Mouse (Mus musculus): ENCODE measurements around the gene Hip1. TPM values are rescaled to one million over a fixed set of nuclear protein-coding genes. Genes with fewer than 3 reads are reported as not detected.
"Not testable (repeated sequence)": the region's sequence is repeated elsewhere in the genome, so short reads cannot be mapped to it uniquely, and the experiment has no call there.

The Hip1 gene
- polyA plus RNA-seq, 1 experiment from 2014 or later: 38.2 TPM

DNA sequence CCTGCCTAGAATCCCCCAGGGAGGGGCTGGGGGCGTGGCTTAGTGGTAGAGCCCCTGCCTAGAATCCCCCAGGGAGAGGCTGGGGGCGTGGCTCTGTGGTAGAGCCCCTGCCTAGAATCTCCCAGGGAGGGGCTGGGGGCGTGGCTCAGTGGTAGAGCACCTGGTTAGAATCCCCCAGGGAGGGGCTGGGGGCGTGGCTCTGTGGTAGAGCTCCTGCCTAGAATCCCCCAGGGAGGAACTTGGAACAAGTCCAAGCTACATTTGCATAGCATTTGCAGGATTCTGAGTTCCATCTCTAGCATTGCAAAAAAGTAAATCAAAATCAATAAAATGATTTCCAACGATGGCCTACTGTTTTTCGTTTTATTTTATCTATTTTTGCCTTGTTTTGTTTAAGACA lies 61.1 kb downstream of the Hip1 start:
- H3K9ac ChIP-seq; ATAC-seq (replicated peaks); H3K4me3 ChIP-seq; H3K9me3 ChIP-seq; H3K27me3 ChIP-seq (replicated peaks); H3K27ac ChIP-seq; H3K4me2 ChIP-seq; H3K36me3 ChIP-seq (replicated peaks): not testable (repeated sequence)
- WGBS: 90% methylated on average over 6 of the region's 6 CpGs
- H3K4me1 ChIP-seq: peaks cover 28% of the 10 kb centered on the region

DNA sequence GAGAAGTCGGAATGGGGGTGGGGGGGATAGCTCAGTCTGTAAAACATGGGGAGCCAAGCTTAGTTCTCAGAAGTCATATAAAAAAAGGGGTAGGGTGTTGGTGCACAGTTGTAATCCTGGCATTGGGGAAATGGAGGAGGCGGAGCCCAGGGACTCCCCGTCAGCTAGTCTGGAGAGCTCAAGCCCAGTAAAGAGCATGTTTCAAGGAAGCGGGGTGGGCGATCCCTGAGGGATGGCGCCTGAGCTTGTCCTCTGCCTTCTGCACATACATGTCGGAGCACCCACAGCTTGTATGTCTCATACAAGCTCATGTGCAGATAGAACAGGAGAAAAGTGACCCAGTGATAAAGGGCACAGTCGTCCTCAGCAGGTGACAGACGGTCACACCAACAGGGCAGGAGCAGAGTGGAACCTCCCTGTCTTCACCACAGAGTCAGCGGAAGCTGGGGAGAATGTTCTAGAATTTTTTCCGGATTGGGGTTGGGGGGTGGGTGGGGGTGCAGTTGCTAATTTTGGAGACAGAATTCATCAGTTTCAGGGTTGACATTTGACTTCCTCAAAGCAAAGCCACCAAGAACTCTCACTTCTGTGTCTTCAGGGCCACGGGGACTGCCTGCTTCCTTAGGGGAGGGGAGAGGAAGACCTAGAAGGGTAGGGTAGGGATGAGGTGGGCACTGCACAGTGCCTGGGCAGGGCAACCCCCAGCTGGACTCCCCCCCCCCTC lies 65.9 kb downstream of the Hip1 start:
- H3K36me3 ChIP-seq (replicated peaks): no peaks in the 10 kb centered on the region
- WGBS: 90% methylated on average over 12 of the region's 12 CpGs
- no peaks in the 10 kb centered on the region for H3K4me1 ChIP-seq
- ATAC-seq (replicated peaks): no peak
- H3K4me3 ChIP-seq: no peak overlapping the region
- H3K9me3 ChIP-seq: no peaks in the 10 kb centered on the region
- H3K27ac ChIP-seq: no peak overlapping the region
- no peaks in the 10 kb centered on the region for H3K27me3 ChIP-seq (replicated peaks)
- no peak overlapping the region for H3K4me2 ChIP-seq
- H3K9ac ChIP-seq: no peak overlapping the region

DNA sequence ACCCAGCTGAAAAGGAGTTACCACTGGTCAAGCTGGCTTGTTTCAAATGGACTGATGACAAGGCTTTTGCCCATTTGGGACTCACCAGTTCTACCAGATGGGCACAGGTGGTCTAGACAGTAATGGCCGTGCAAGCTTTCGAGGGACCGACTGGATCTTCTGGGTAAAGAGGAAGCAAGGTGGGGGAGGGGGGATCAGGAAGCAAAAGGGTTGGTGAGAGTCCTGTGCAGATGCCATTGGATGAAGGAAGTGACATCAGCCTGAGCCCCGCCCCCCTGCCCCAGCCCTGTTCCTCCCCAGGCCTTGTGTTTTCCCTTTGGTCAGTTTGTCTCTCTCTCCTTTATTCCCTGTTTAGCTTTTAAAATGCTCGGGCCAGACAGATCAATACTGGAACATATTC lies 68.7 kb downstream of the Hip1 start:
- no peak overlapping the region for H3K4me2 ChIP-seq
- H3K4me3 ChIP-seq: no peak overlapping the region
- H3K4me1 ChIP-seq: no peaks in the 10 kb centered on the region
- no peaks in the 10 kb centered on the region for H3K9me3 ChIP-seq
- H3K27me3 ChIP-seq (replicated peaks): no peaks in the 10 kb centered on the region
- ATAC-seq (replicated peaks): no peak
- 92% methylated on average over 5 of the region's 5 CpGs for WGBS
- H3K9ac ChIP-seq: no peak overlapping the region
- H3K27ac ChIP-seq: no peak overlapping the region
- no peaks in the 10 kb centered on the region for H3K36me3 ChIP-seq (replicated peaks)

DNA sequence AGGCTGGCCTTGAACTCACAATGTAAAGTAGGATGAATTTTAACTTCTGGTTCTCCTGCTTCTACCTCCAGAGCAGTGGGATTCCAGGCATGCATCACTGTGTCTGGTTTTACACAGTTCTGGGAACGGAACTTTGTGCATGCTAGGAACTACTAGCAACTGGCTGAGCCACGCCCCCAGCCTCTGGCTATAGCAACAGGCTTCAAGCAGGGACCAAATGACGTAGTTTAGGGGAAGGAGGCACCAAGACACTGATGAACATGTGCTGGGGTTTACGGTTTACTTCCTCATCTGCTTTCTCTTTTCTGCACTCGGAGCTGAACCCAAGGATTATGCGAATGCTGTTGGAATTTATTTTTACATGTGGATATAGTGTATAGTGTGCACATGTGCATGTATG lies 72.5 kb downstream of the Hip1 start:
- 91% methylated on average over 6 of the region's 6 CpGs for WGBS
- Histone ChIP-seq H3K4me2 (no peak overlapping the region), H3K36me3 (replicated peaks) (no peaks in the 10 kb centered on the region), H3K9ac (no peak overlapping the region), H3K9me3 (no peaks in the 10 kb centered on the region), H3K27me3 (replicated peaks) (no peaks in the 10 kb centered on the region), H3K4me1 (no peaks in the 10 kb centered on the region), H3K27ac (no peak overlapping the region), H3K4me3 (no peak overlapping the region)
- ATAC-seq (replicated peaks): no peak

DNA sequence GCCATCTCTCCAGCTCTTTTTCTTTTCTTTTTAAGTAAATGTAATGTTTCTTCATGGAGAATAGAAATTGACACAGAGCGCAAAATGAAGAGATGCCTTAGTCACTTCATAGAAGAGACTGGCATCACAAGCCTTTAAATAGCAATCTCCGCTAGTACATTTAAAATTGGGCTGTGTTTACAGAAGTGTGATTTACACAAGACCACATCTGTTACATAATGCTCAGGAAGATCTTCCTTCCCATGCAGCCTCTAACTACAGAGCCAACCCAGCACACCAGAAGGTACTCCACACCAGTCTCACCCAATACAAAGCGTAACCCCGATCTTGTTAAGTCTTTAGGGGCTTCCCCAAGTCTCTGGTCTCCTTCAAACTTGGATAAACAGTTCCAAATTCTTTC lies 73.2 kb downstream of the Hip1 start:
- H3K4me1 ChIP-seq: no peaks in the 10 kb centered on the region
- H3K9me3 ChIP-seq: no peaks in the 10 kb centered on the region
- no peak overlapping the region for H3K4me2 ChIP-seq
- whole genome bisulfite sequencing: 95% methylated on average over 4 of the region's 4 CpGs
- H3K27ac ChIP-seq: no peak overlapping the region
- H3K36me3 ChIP-seq (replicated peaks): no peaks in the 10 kb centered on the region
- ATAC-seq (replicated peaks): no peak
- H3K9ac ChIP-seq: no peak overlapping the region
- no peak overlapping the region for H3K4me3 ChIP-seq
- H3K27me3 ChIP-seq (replicated peaks): no peaks in the 10 kb centered on the region

DNA sequence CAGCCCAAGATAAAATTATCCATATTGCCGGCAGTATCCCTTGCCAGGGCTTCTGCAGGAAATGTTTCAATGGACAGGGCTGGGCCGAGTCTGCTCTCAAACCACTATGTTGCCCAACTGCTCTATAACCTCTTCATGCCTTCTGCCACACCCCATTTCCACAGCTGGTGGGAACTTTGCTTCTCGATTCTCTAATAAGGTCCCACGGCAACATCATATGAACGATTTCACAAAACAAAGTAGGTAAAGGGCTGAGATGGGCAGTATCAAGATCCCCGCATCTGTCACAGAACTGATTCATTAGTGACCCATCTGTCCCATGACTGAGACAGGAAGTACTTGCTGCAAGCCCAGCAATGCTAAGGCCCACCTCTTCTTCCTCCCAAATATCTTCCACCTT lies 76.6 kb downstream of the Hip1 start:
- Histone ChIP-seq H3K27me3 (replicated peaks) (no peaks in the 10 kb centered on the region), H3K4me1 (peaks cover 10% of the 10 kb centered on the region), H3K36me3 (replicated peaks) (no peaks in the 10 kb centered on the region), H3K27ac (no peak overlapping the region), H3K9ac (no peak overlapping the region), H3K4me3 (no peak overlapping the region), H3K4me2 (no peak overlapping the region), H3K9me3 (no peaks in the 10 kb centered on the region)
- WGBS: 97% methylated on average over 6 of the region's 6 CpGs
- ATAC-seq (replicated peaks): no peak

DNA sequence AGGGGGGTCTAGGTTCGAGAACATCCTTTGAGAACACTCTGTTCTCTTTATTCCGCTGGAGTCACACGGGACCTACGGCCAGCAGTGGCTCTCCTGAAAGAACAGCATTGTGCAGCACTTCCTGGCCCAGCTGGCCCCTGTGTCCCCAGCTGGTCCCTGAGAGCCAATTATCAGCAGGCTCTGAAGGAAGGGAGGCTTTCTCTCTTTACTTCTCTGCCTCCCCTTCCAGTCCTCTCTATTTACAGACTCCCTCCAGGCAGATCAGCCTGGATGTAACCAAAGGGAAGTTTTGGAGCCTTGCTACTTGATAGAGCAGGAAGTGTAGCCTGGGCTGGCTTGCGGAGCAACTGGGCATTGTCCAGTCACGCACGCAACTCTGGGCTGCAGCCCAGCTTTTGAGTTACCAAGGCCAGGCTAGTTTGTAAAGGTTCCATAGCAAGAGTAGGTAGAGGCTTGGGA lies 79.1 kb downstream of the Hip1 start:
- WGBS: 53% methylated on average over 7 of the region's 7 CpGs
- ATAC-seq (replicated peaks): no peak
- Histone ChIP-seq H3K9ac (no peak overlapping the region), H3K4me2 (no peak overlapping the region), H3K36me3 (replicated peaks) (no peaks in the 10 kb centered on the region), H3K27ac (peak overlapping the region; percentile 38; the same call in 1 of the 2 replicates), H3K4me3 (no peak overlapping the region), H3K9me3 (no peaks in the 10 kb centered on the region), H3K27me3 (replicated peaks) (no peaks in the 10 kb centered on the region), H3K4me1 (peaks cover 11% of the 10 kb centered on the region)

DNA sequence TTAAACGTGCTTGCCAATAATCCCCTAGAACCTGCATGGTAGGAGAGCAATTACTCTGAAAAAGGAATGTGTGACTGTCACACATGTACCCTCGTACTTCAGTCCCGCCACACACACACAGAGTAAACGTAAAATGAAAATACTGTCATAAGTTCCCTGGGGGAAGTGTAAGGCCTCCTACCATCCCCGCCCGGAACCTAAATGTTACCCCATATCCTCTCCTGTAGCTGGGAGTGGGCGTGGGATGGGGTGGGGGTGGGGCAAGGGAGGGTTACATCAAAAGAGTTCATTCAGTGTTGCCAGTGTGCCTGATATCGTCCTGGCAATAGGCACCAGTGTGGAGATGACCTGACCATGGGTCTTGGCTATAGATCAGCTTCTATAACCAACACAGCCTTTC lies 81.5 kb downstream of the Hip1 start:
- Histone ChIP-seq H3K9ac (no peak overlapping the region), H3K27ac (no peak overlapping the region), H3K4me2 (no peak overlapping the region), H3K4me3 (no peak overlapping the region), H3K27me3 (replicated peaks) (no peaks in the 10 kb centered on the region), H3K4me1 (peaks cover 18% of the 10 kb centered on the region), H3K9me3 (no peaks in the 10 kb centered on the region), H3K36me3 (replicated peaks) (no peaks in the 10 kb centered on the region; the same call in 1 of the 2 replicates)
- WGBS: 88% methylated on average over 8 of the region's 8 CpGs
- ATAC-seq (replicated peaks): no peak

DNA sequence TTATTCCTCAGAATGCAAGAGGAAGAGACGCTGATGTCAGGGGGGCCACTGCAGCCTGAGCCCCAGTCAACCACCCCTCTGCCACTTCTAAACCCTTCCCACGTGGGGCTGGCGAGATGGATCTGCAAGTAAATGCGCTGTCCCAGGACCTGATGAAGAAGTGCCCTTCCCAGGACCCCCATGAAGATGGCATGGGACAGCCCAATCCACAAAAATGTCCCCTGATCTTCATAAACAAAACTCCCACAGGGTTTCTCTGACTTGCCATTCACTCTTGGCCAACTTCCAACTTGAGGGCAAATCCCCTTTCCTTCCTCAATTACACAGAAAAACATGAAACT lies 84.1 kb downstream of the Hip1 start:
- no peak overlapping the region for H3K9ac ChIP-seq
- ATAC-seq (replicated peaks): no peak
- peak overlapping the region; percentile 57 for H3K27ac ChIP-seq
- H3K9me3 ChIP-seq: no peaks in the 10 kb centered on the region
- peaks cover 12% of the 10 kb centered on the region for H3K4me1 ChIP-seq
- no peak overlapping the region for H3K4me3 ChIP-seq
- 68% methylated on average over 4 of the region's 4 CpGs for WGBS
- no peaks in the 10 kb centered on the region for H3K27me3 ChIP-seq (replicated peaks)
- no peaks in the 10 kb centered on the region; the same call in 1 of the 2 replicates for H3K36me3 ChIP-seq (replicated peaks)
- H3K4me2 ChIP-seq: no peak overlapping the region

DNA sequence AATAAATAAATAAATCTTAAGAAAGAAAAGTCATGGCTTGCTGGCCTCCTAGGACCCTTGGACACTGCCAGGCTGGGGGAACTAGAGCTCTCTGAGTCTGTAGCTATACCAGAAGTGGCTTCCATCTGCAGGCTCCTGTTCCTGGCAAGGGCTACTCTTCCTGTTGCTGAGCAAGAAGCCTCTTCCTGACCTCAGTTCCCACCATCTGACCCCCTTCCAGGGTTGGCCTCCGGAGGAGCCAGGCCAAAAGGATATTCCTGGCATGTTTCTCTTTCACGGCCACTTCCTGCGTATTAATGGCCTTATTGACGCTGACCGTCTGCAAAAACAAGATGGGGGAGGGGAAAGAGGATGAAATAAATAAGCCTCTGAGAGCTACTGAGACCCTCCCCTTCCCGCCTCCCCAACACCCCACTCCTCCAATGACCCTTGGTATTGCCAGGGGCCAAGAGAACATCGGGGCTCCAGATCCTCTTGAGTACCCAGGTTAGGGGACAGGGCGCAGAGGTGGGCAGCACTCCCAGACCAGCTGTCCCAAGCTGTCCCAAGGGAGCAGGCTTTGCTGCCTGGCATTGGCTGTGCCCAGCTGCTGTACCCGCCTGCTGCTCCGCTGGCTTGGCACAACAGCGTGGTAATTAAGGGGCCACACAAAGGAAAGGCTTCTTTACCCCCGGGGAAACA lies 84.6 kb downstream of the Hip1 start:
- peak overlapping the region; percentile 57 for H3K27ac ChIP-seq
- H3K4me2 ChIP-seq: no peak overlapping the region
- ATAC-seq (replicated peaks): 0 out of 2 replicates have a peak, but pooled peaks have one; percentile 24
- no peak overlapping the region for H3K9ac ChIP-seq
- 66% methylated on average over 12 of the region's 12 CpGs for WGBS
- H3K36me3 ChIP-seq (replicated peaks): no peaks in the 10 kb centered on the region; the same call in 1 of the 2 replicates
- no peaks in the 10 kb centered on the region for H3K27me3 ChIP-seq (replicated peaks)
- no peak overlapping the region for H3K4me3 ChIP-seq
- no peaks in the 10 kb centered on the region for H3K9me3 ChIP-seq
- H3K4me1 ChIP-seq: peaks cover 8% of the 10 kb centered on the region; the same call in 1 of the 2 replicates

DNA sequence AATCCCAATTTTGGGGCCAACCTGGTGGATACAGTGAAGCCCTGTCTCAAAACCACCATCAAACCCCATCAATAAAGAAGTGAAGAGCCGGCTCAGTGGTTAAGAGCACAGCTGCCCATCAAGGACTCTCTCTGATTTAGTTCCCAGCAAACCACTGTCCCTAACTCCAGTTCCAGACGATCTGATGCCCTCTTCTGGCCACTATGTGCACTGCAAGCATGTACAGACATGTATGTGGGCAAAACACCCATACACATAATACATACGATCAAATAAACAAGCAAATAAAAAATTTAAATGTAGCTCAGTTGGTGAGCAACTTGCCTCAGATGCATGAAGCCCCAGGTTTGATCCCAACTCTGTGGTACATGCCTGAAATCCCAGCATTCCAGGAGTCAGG lies 85.4 kb downstream of the Hip1 start:
- Histone ChIP-seq H3K4me2 (no peak overlapping the region), H3K4me3 (no peak overlapping the region), H3K4me1 (peaks cover 8% of the 10 kb centered on the region; the same call in 1 of the 2 replicates), H3K9me3 (no peaks in the 10 kb centered on the region), H3K27me3 (replicated peaks) (no peaks in the 10 kb centered on the region), H3K27ac (no peak overlapping the region), H3K36me3 (replicated peaks) (no peaks in the 10 kb centered on the region; the same call in 1 of the 2 replicates), H3K9ac (no peak overlapping the region)
- WGBS: 77% methylated on average over 3 of the region's 3 CpGs
- no peak for ATAC-seq (replicated peaks)

DNA sequence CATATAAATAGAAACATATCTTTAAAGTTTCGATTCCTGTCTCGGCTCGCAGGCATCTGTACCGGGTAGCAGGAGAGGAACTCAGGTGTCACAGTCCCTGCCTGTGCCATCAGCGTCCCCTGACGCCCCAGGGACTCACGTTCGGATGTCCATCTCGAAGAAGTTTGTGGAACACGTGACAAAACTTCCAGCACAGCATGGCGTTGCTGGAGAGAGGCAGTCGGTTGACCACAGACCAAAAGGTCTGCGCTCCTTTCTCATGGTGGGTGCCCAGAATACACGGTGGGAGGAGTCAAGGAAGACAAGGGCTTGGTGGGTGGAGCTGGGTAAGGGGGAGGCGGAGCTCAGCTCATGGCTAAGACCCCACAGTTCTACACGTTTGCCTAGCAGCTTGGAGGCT lies 87.0 kb downstream of the Hip1 start:
- H3K36me3 ChIP-seq (replicated peaks): peaks cover 2% of the 10 kb centered on the region; the same call in 1 of the 2 replicates
- ATAC-seq (replicated peaks): no peak
- H3K9ac ChIP-seq: no peak overlapping the region
- H3K4me2 ChIP-seq: no peak overlapping the region
- H3K4me3 ChIP-seq: no peak overlapping the region
- WGBS: 92% methylated on average over 16 of the region's 16 CpGs
- H3K27me3 ChIP-seq (replicated peaks): no peaks in the 10 kb centered on the region
- H3K9me3 ChIP-seq: no peaks in the 10 kb centered on the region
- H3K4me1 ChIP-seq: peaks cover 8% of the 10 kb centered on the region; the same call in 1 of the 2 replicates
- no peak overlapping the region for H3K27ac ChIP-seq

DNA sequence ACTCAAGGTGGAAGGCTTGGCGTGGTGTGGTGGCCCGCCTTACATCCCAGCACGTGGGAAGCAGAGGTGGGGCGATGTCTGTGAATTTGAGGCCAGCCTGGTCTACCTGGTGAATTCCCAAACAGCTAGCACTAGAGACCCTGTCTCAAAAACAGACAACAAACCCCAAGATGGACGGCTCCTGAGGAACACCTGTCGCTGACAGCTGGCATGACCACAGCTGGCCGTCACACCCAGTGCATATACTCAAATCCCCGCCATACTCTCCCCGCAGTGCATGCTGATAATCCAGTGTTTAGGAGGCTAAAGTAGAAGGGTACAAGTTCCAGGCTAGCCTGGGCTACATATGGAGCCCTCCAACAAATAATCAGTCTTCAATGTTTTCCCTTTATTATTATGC lies 88.4 kb downstream of the Hip1 start:
- ATAC-seq (replicated peaks): no peak
- Histone ChIP-seq H3K36me3 (replicated peaks) (peaks cover 2% of the 10 kb centered on the region; the same call in 1 of the 2 replicates), H3K9ac (no peak overlapping the region), H3K27me3 (replicated peaks) (no peaks in the 10 kb centered on the region), H3K9me3 (no peaks in the 10 kb centered on the region), H3K27ac (no peak overlapping the region), H3K4me3 (no peak overlapping the region), H3K4me1 (peaks cover 8% of the 10 kb centered on the region; the same call in 1 of the 2 replicates), H3K4me2 (no peak overlapping the region)
- WGBS: 97% methylated on average over 9 of the region's 9 CpGs
